Mouse (Mus musculus) midbrain, embryonic 11.5 days (tissue): ENCODE results near the gene Snip1. TPM values are rescaled to one million over a fixed set of nuclear protein-coding genes. Genes with fewer than 3 reads are reported as not detected.

Experiments used
- ATAC-seq: fragments of 200-750 bp; cut with Nextera tagmentation; 2 replicates; pipeline ENCODE4 v1.8.0; 2017; ENCODE audit warnings: moderate TSS enrichment, moderate library complexity; ENCODE audit not compliant: low FRiP score
- DNase-seq: peaks from one replicate; pipeline ENCODE4 v3.0.0; 2015; ENCODE audit warnings: low spot score; ENCODE audit errors: missing footprints
- H3K27ac ChIP-seq: fragments of 300-500 bp; sonication (generic); 2 replicates; pipeline ENCODE4 v1.5.1; 2014; ENCODE audit warnings: low read depth, low read length
- H3K27me3 ChIP-seq: fragments of 300-500 bp; sonication (generic); 2 replicates; pipeline ENCODE4 v1.6.1; 2014; ENCODE audit warnings: mild to moderate bottlenecking, low read length, moderate library complexity, mixed read lengths; ENCODE audit not compliant: control insufficient read depth, insufficient read depth
- H3K36me3 ChIP-seq: fragments of 300-500 bp; sonication (generic); 2 replicates; pipeline ENCODE4 v1.6.1; 2014; ENCODE audit warnings: mild to moderate bottlenecking, low read length, moderate library complexity, mixed read lengths; ENCODE audit not compliant: control insufficient read depth, insufficient read depth
- H3K4me1 ChIP-seq: fragments of 300-500 bp; sonication (generic); 2 replicates; pipeline ENCODE4 v1.6.1; 2014; ENCODE audit warnings: low read length; ENCODE audit not compliant: control insufficient read depth, insufficient read depth
- H3K4me2 ChIP-seq: fragments of 300-500 bp; sonication (generic); 2 replicates; pipeline ENCODE4 v1.6.1; 2014; ENCODE audit warnings: mild to moderate bottlenecking, moderate library complexity
- H3K4me3 ChIP-seq: fragments of 300-500 bp; sonication (generic); 2 replicates; pipeline ENCODE4 v1.5.1; 2014; ENCODE audit warnings: low read depth, low read length
- H3K9ac ChIP-seq: fragments of 300-500 bp; sonication (generic); 2 replicates; pipeline ENCODE4 v1.6.1; 2014; ENCODE audit warnings: low read length
- H3K9me3 ChIP-seq: fragments of 300-500 bp; sonication (generic); 2 replicates; pipeline ENCODE4 v1.6.1; 2016; ENCODE audit warnings: low read length; ENCODE audit not compliant: control insufficient read depth
- WGBS: fragments of 180-500 bp; shearing (Covaris S2); extraction: QIAGEN DNeasy Blood & Tissue Kit; methylation state at CpG from one replicate; pipeline ENCODE4 v1.1.7; 2014; 5-methylcytosine and 5-hydroxymethylcytosine counted together
- polyA plus RNA-seq: library from polyadenylated mRNA; unstranded; fragments of >200 nt; fragmentation: Nextera tagmentation; extraction: Ambion mirVana; gene quantifications from 2 replicates; pipeline ENCODE4 v1.2.1, GENCODE M21; 2014

Gene Snip1
- polyA plus RNA-seq, 1 experiment from 2014 or later = 41.0 TPM

- WGBS = 46% methylated on average over 6 of the region's 6 CpGs
- 0 out of 2 replicates have a peak, but pooled peaks cover 3% of the 10 kb centered on the region for H3K4me1 ChIP-seq
- H3K9me3 ChIP-seq = no peaks in the 10 kb centered on the region
- H3K36me3 ChIP-seq = 0 out of 2 replicates have a peak, but pooled peaks cover 2% of the 10 kb centered on the region
- peaks cover under 1% of the 10 kb centered on the region; the same call in 1 of the 2 replicates for H3K27me3 ChIP-seq
- H3K27ac ChIP-seq = no peak overlapping the region
- DNase-seq (no peak), ATAC-seq (no peak)
- no peak overlapping the region for H3K4me2 ChIP-seq
- H3K4me3 ChIP-seq = no peak overlapping the region
- no peak overlapping the region for H3K9ac ChIP-seq
Observed at GRCm38 (mm10) chr4:125115710-125116089, 49.2 kb downstream of the Snip1 start.

DNA sequence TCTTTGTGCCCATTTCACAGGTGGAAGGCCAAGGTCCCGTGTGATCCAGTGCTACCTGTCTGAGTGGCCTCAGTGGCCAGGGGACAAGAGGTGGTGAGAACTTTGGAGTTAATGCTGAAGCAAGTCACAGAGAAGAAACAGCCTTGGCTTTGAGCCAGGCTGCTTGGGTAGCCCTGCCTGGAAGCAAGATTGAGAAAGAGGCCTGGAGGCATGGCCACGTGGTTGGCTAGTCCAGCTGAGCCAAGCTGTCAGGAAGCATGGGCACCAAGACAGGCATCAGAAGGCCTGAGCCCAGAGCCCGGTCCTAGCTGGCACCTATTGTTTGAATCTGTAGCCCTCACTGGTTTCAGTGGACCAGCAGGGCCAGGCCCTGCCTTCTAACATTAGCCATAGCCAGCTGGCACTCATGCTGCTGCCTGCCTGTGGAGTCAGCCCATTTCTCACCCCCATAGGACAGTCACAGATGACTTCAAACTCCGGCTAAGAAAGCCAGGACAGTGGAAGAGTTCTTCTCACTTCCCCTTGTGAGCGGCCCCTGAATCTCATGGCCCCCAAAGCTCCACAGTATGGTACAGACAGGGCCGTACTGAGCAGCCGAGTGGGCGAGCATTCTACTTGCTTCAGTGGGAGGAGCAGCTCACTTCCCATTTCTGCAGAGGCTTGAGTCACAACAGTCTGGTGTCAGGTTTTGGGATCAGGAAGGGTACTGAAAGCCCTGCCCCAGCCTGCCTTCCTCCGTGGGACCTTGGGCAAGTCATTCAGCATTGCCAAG is 49.8 kb downstream of the Snip1 start:
- ATAC-seq = no peak
- Histone ChIP-seq H3K27me3 (peaks cover 2% of the 10 kb centered on the region; the same call in 1 of the 2 replicates), H3K27ac (no peak overlapping the region), H3K4me1 (0 out of 2 replicates have a peak, but pooled peaks cover 3% of the 10 kb centered on the region), H3K9ac (no peak overlapping the region), H3K9me3 (no peaks in the 10 kb centered on the region), H3K4me2 (no peak overlapping the region), H3K36me3 (0 out of 2 replicates have a peak, but pooled peaks cover 2% of the 10 kb centered on the region), H3K4me3 (no peak overlapping the region)
- DNase-seq = no peak
- 77% methylated on average over 9 of the region's 9 CpGs for WGBS

DNA sequence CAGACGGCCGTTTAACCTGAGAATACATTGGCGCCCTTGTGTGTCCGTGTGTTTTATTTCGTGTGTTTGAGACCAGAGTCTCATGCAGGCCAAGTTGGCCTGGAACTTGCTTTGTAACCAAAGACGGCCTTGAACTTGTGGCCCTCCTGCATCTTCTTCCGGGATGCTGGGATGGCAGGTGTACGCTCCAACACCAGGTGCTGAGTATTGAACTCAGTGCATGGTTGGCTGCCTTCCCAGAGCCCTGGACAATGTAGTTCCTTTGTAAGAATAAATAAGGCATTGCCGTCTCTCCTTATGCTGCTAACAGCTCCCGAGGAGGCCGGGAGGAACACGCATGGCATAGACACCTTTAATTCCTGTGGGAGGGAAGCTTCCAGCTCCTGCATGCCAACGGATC is 50.5 kb downstream of the Snip1 start:
- 82% methylated on average over 13 of the region's 13 CpGs for WGBS

GRCm38 (mm10) chr4:125117902-125118320 is 51.4 kb downstream of the Snip1 start:
- H3K4me1 ChIP-seq = peaks cover 8% of the 10 kb centered on the region
- 0 out of 2 replicates have a peak, but pooled peaks cover 2% of the 10 kb centered on the region for H3K36me3 ChIP-seq
- H3K4me3 ChIP-seq = no peak overlapping the region
- no peak overlapping the region for H3K4me2 ChIP-seq
- H3K9me3 ChIP-seq = no peaks in the 10 kb centered on the region
- no peak overlapping the region for H3K27ac ChIP-seq
- WGBS = 80% methylated on average over 7 of the region's 7 CpGs
- peaks cover 2% of the 10 kb centered on the region; the same call in 1 of the 2 replicates for H3K27me3 ChIP-seq
- no peak overlapping the region for H3K9ac ChIP-seq
- DNase-seq (no peak), ATAC-seq (no peak)

More for the DNA sequence above, 50.5 kb downstream of the Snip1 start:
- Histone ChIP-seq H3K27ac (no peak overlapping the region), H3K4me1 (0 out of 2 replicates have a peak, but pooled peaks cover 3% of the 10 kb centered on the region), H3K9me3 (no peaks in the 10 kb centered on the region), H3K27me3 (peaks cover 2% of the 10 kb centered on the region; the same call in 1 of the 2 replicates), H3K4me2 (no peak overlapping the region), H3K9ac (no peak overlapping the region), H3K4me3 (no peak overlapping the region), H3K36me3 (0 out of 2 replicates have a peak, but pooled peaks cover 2% of the 10 kb centered on the region)
- no peak for DNase-seq
- no peak for ATAC-seq

GRCm38 (mm10) chr4:125119070-125119469 is 52.6 kb downstream of the Snip1 start:
- Histone ChIP-seq H3K9ac (no peak overlapping the region), H3K4me2 (no peak overlapping the region), H3K4me1 (peaks cover 11% of the 10 kb centered on the region), H3K4me3 (no peak overlapping the region), H3K27me3 (peaks cover 2% of the 10 kb centered on the region; the same call in 1 of the 2 replicates), H3K36me3 (no peaks in the 10 kb centered on the region), H3K27ac (no peak overlapping the region), H3K9me3 (no peaks in the 10 kb centered on the region)
- DNase-seq (peak; percentile 90), ATAC-seq (peak; percentile 17; the same call in 1 of the 2 replicates)
- WGBS = 29% methylated on average over 10 of the region's 10 CpGs

DNA sequence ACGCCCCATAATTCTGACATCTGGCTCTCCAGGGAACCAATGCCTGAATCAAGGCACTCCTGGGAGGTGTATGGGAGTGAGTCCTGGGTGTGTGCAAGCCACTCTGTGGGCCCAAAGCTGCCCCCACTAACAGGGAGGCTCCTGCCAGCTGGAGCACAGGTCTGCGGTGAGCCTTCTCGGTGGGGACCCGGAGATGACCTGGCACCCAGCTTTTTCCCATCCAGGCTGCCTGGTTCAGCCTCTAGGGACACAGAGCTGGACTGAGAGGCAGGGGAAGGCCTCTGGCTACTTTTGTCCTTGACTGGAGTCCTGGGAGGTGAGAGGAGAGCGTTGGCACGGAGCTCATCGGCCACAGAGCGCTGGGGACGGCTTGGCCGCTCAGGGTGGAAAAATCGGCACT is 53.2 kb downstream of the Snip1 start:
- Histone ChIP-seq H3K36me3 (no peaks in the 10 kb centered on the region), H3K4me2 (no peak overlapping the region), H3K9ac (no peak overlapping the region), H3K4me1 (peaks cover 9% of the 10 kb centered on the region), H3K4me3 (no peak overlapping the region), H3K27me3 (peaks cover 2% of the 10 kb centered on the region; the same call in 1 of the 2 replicates), H3K9me3 (no peaks in the 10 kb centered on the region), H3K27ac (no peak overlapping the region)
- ATAC-seq = no peak
- 91% methylated on average over 11 of the region's 11 CpGs for WGBS
- no peak for DNase-seq

DNA sequence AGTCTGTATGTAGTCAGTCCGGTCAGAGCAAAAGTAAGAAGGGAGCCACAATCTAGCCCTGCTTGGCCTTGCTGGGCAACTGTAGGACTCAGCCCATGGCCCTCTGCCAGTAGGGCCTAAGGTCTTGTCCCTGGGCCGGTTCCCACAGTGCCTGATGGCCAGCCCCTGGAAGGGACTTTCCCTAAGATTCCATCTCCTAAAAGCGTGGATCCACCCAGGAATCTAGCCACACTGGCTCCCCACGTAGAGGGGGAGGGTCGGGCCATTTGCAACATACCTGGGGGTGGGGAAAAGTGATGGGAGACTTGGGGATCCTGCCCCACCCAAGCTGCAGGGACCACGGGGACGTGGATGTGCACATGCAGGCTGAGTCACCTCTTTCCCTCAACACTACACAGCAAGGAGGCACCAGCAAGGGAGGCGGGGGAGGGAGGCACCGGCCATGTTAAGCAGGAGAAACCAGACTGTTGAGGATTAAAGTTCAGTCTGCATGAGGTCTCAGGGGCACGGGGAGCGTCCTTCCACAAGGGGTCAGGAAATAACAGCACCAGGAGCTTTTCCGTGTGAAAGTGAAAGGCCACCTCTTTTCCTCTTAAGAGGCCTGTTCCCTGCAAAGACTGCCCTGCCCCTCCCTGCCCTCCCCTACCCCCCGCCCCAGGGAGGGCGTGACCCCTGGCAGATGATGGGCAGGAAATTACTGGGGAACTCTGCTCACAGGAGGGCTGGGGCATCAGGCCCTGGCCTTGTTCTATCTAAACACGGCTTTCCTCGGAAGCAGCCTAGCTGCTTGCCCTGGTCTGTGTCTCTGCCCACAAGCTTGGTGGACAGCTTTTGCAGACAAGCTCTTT is 56.2 kb downstream of the Snip1 start:
- Histone ChIP-seq H3K36me3 (no peaks in the 10 kb centered on the region), H3K4me3 (no peak overlapping the region), H3K9ac (no peak overlapping the region), H3K9me3 (no peaks in the 10 kb centered on the region), H3K4me2 (no peak overlapping the region), H3K4me1 (peaks cover 9% of the 10 kb centered on the region), H3K27me3 (peaks cover 5% of the 10 kb centered on the region; the same call in 1 of the 2 replicates), H3K27ac (no peak overlapping the region)
- DNase-seq (peak; percentile 84), ATAC-seq (no peak)
- WGBS = 20% methylated on average over 16 of the region's 16 CpGs

DNA sequence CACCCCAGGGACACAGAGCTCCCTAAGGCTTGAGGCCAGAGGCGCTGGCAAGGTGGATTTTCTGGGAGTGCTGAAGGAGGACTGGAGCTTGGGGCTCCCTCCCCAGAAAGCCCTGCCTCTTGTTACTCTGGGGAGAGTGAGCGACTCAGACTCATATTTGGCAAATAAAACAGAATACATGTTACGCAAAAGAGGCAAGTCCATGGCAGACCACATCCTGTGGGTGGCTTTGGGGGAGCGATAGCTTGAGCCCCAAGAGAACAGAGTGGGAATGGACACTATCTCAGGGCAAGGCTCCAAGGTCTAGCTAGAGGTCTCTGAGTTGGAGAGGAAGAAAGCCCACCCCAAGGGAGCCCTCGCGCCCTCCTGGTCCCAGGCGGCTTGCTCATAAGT is 56.8 kb downstream of the Snip1 start:
- no peak overlapping the region for H3K4me2 ChIP-seq
- H3K4me3 ChIP-seq = no peak overlapping the region
- H3K36me3 ChIP-seq = no peaks in the 10 kb centered on the region
- peaks cover 9% of the 10 kb centered on the region for H3K4me1 ChIP-seq
- DNase-seq = no peak
- peaks cover 6% of the 10 kb centered on the region; the same call in 1 of the 2 replicates for H3K27me3 ChIP-seq
- ATAC-seq = no peak
- 75% methylated on average over 7 of the region's 7 CpGs for WGBS
- no peak overlapping the region for H3K9ac ChIP-seq
- no peak overlapping the region for H3K27ac ChIP-seq
- H3K9me3 ChIP-seq = no peaks in the 10 kb centered on the region
